Mouse (Mus musculus): ENCODE results near the gene Noxo1.
"Not testable (repeated sequence)": the region's sequence is repeated elsewhere in the genome, so short reads cannot be mapped to it uniquely, and the experiment has no call there.

The Noxo1 gene

DNA sequence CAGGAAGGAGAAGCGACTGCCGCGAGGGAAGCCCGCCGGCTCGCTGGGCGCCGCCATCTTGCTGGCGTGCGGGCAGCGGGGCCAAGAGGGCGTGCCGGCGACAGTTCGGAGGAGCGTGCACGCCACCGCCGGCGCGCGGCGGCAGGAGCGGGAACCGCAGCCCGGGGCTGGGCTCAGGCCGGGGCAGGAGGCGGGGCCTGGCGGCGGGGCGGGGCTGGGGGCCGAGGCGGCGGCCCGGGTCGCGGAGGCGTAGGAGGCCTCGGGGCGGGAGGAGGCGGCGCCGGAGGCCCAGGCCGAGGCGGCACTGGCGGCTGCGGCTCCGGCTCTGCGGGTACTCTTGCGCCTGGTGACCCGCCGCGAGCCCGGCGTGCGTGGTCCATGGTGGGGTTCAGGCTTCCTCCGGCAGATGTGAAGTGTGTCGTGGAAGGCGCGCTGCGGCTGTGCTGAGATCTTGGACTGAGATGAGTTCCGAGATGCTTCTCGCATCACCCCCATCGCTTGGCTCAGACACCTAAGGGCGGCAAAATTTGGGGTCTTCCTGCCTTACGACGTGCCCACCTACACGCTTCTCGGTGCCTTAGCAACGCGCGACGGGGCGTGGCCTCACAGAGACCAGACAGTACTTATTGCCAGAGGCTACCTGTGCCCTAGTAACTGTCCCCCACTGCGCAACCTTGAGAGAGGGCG, at the start of gene Noxo1, which contains the start of gene Gfer:
Noxo1 (plus strand) TSS at position 224 of the 687 bp plus-strand sequence.
Gfer (minus strand) TSS at position 146 of the 687 bp plus-strand sequence.
- DNase-seq (ENCODE audit: extremely low spot score) = peak; percentile 89

DNA sequence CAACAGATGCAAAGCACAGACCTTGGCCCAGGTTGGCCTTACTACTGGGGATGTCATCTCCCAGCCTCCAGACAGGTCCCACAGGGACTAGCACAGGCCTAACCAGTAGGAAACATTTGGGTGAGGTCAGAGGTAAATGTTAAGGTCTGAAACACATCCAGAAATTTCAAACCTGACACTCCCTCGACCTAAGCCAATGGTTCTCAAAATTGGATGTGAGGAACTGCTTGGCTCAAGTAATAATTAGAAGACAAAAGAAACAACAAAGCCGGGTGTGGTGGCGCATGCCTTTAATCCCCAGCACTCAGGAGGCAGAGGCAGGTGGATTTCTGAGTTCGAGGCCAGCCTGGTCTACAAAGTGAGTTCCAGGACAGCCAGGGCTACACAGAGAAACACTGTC, 49.7 kb upstream of the Noxo1 start:
- no peak for DNase-seq (ENCODE audit: extremely low spot score)

DNA sequence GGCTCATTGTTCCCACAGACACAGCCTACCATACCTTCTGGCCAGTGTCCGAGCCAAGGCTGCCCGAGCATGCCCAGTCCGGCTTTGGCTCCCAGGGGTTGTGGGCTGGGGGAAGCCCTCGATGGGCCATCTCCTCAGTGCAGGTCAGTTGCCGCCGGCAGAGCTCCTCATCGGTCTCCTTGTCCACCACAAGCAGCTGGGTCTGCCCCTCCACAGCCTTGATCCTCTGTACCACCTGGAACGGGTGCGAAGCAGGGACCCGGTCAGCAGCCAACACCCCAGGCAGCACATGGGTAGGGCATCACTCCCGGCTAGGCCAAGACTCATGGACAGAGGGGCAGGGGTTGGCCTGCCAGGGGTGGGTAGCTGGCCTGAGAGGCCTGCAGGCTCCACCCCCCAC, 48.5 kb upstream of the Noxo1 start:
- DNase-seq (ENCODE audit: extremely low spot score) = no peak

DNA sequence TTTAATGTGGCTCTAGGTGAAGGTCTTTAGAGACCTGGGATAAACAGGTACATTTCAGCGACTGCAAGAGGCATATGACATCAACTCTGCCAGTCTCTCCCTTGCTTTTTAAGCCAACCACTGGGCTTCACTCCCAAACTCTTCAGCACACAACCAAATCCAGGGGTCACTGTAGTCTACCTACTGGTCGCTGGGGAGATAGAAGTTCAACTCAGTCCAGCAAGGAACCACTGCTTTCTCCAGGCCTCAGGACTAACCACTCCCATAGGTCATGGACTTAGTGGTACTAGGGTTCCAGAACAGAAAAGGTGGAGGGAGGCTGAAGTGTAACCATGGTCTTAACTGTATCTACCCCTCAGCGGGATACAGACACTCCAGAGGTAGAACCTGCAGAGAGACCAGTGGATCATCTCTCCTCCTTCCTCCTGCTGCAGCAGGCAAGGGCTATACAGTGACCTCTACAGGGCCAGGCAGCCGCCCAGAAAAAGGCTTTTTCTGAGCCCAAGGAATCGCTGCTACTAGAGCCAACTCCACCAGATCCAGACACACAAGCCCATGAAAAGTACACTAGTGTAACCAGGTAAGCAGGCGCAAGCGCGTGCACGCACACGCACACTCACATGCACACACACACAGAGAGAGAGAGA, 47.2 kb upstream of the Noxo1 start:
- DNase-seq (ENCODE audit: extremely low spot score) = no peak

DNA sequence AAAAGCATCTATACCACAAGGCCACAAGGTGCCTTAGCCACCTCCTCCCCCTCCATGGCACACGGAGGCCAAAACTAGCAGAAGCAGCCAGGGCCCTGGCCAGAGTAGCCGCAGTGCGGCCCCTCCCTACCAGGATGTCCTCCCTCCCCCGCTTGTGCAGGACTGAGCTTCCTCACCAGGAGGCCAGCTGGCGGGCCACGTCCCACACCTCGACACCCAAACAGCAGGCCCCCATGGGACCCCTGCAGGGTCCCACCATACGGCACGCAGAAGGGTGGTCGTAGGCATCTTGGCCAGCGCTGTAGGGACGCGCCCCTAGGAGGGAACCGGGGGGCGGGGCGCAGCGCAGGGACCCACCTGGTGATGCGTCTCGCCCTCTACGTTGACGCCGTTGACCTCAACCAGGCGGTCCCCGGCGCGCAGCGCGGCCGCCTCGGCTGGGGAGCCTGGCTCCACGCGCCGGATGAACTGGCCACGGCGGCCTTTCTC, 46.4 kb upstream of the Noxo1 start:
- DNase-seq (ENCODE audit: extremely low spot score) = peak; percentile 32

DNA sequence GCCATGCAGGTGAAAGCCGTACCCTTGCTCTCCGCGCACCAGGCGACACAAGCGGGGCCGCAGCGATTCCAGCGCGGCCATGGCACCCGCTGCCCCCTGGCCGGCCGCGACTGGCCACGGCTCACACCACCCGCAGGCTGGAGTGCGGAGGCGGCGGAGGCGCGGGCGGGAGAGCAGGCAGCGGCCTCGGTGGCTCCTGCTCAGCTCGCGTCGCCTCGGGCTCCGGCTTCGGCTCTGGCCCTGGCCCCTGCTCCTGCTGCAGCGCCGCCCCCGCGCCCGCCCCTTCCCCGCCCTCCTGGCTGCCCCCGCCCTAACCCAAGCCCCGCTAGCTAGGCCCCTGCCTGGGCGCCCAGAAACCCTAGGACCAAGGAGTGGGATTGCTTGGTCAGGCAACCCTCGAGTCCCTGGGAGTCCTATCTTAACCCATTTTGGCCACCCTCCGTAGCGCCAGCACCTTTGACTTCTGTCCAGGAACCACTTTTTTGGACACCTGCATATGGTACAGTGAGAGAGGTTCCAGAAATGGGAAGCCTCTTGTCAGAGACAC, 45.9 kb upstream of the Noxo1 start, which contains the start of gene Slc9a3r2:
Slc9a3r2 (minus strand) TSS at position 258 of the 547 bp plus-strand sequence.
- peak; percentile 77 for DNase-seq (ENCODE audit: extremely low spot score)

DNA sequence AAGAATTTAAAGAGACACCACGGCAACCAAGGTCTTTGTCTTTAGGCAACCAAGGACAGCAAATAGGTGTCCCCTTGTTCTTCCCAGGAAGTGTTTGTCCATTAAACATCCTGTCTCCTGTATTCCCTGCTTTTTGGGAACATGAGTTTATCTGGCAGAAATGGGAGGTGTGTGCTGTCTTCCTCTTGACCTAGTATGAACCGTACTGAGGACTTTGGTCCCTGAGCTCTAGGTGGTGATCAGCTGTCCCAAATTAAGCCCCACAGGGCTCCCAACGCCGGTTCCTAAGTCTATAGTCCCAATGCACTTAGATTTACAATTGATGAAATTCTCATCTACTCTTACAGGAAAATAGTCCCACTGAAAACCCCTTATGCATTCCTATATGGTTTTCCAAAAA, 45.3 kb upstream of the Noxo1 start:
- DNase-seq (ENCODE audit: extremely low spot score) = no peak

DNA sequence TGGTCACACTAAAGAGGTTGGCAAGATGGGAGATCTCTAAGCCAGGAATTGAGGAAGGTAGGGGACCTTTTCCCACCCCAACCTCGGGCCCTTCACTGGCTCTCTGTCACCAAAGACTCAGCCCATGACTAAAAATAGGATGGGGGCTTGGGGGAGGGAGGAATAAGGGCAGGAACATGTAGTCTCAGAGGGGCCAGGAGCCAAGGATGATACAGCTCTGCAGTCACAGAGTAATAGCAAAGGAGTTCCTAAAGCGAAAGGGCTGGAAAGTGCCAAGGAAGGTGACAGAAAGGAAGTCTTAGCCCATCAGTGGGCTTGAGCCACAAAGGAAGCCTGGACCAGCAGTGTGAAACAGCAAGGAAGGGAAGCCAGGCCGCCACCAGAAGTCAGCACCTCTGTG, 44.2 kb upstream of the Noxo1 start:
- no peak for DNase-seq (ENCODE audit: extremely low spot score)

DNA sequence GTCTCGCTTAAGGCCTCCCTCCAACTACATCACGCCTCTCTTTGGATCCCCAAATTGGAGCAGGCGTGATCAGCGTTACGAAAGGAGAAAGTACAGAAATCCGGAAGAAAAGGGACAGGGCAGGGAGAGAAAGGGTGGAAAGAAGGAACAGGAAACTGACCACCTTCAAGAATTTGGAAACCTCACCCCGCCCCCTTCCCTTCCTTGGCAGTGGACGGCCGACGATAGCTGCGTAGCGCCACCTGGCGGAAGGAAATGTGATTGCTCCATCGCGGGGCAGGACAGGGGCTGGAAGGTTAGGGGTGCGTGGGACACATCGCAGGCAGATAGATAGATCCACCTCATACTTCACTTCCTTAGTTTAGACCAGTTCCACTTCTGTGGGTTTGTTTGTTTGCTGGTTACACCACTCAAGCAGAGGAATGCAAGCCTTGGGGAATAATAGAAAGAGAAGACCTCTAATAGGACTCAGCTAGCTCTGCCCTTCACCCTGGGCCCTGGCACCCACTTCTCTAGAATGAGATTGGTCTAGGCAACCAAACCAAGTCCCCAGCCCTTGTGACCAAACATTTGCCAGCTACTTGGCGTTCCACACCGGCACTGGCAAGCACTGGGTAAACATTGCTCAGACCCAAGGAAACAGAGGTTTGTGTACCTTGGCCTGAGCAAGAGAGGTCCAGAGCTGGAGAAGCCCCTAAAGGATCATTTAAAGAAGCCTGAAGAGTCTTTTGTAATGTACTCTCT, 41.9 kb upstream of the Noxo1 start:
- peak; percentile 87 for DNase-seq (ENCODE audit: extremely low spot score)

DNA sequence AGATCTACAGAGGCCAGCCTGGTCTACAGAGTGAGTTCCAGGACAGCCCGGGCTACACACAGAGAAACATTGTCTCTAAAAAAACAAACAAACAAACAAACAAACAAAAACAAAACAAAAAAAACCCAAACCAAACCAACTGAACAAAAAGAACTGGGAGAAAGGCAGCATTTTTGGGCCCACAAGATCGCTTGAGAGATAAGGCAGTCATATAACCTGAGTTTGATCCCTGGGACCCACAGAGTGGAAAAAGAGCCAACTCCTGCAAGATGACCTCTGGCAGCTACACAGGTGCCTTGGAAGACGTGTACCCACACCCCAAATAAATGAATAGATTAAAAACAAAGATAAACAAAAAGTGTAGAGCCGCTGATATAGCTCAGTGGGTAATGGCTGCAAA, 41.1 kb upstream of the Noxo1 start:
- no peak for DNase-seq (ENCODE audit: extremely low spot score)

DNA sequence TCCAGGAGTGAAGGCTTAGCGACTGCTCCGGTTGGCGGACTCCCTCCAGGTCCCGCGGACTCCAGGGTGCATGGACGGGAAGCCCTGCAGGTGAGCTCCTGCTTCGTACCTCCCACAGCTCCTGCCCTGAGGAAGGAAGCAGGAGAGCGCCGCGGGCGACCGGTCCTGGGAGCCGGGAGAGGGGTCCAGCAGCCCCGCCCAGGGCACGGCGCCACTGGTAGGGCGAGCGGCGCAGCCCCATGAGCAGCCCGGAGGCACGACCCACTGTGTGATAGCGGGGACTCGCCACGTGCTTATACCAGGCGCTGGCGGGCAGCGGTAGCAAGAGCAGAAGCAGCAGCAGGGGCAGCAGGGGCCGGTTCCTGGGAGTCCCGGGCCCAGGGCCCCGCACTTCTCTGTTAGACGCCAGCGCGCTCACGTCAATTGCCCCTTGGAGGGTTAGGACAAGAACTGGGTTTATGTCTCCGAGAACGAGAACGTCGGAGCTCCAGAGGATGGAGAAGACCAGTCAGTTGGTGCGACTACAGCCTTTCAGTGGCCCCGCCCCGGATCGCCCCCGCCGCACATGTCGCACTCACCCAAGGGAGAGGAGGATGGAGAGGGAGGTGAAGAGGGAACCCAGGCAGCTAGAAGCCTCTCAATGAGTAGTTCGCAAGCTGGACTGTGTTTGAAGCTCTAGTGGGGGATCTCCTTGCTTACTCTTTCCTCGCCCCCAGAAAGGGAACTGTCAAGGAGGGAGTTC, 37.8 kb upstream of the Noxo1 start, which contains the start of gene Npw:
Npw (minus strand) TSS at position 441 of the 742 bp plus-strand sequence.
- peak; percentile 35 for DNase-seq (ENCODE audit: extremely low spot score)

DNA sequence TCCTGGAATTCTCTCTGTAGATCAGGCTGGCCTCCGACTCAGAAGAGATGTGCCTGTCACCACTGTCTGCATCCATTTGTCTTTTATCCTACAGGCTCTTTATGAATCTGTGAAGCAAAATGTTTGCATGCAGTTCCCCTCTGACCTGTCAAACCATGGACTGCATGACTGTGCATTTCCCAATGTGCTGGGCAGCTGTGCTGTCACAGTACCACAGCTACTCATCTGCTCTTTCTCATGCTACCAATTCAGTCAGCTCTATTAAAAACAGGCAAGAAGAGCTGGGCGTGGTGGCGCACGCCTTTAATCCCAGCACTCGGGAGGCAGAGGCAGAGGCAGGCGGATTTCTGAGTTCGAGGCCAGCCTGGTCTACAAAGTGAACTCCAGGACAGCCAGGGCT, 29.0 kb upstream of the Noxo1 start:
- not testable (repeated sequence) for DNase-seq (ENCODE audit: extremely low spot score)

DNA sequence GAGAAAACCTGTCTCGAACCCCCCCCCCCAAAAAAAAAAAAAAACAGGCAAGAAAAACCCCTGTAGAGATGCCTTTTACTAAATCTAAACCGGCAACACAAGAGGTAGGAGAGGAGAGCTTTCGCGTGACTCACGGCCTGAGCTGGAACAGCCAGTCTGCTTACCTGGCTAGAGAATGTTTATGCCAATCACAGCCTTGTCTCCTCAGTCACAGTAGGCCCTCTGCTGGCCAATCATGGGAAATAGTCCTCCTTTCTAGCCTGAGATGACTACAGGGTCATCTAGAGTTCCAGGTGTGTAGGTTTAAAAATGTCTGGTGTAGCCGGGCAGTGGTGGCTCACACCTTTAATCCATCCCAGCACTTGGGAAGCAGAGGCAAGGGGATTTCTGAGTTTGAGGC, 28.6 kb upstream of the Noxo1 start:
- DNase-seq (ENCODE audit: extremely low spot score) = peak; percentile 56

DNA sequence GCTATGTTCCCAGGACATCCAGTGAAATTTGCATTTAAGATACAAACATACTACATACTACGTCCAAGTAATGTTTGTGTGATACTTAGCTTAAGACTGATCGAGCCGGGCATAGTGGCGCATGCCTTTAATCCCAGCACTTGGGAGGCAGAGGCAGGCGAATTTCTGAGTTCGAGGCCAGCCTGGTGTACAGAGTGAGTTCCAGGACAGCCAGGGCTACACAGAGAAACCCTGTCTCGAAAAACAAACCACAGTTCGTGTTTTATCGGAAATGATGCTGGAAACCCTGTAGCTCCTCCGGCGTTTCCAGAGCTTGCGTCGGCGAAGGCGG, 26.9 kb upstream of the Noxo1 start:
- not testable (repeated sequence) for DNase-seq (ENCODE audit: extremely low spot score)

DNA sequence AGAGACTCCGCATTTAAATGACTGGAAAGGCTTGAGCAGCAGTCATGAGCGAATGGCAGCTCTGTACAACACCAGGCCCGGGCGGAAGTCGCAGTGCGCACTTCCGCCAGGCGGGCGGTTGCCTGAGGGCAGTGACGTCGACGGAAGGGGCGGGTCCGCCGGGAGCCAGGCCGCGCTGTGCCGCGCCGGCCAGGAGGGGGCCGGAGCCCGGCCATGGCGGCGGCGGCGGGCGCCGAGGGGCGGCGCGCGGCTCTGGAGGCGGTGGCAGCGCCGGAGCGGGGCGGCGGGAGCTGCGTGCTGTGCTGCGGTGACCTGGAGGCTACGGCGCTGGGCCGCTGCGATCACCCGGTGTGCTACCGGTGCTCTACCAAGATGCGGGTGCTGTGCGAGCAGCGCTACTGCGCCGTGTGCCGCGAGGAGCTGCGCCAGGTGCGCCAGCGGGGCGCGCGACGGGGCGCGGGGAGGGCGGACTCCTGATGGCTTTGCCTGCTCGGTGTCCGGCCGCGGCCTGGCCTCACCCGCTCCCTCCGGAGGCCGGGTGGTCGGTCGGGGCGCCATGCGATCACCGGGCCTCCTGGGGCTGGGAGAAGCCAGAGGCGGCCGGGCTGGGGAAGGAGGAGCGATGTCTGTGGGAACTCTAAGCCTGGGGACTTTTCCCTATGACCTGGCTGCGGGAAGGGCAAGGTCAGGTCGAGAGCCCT, 26.3 kb upstream of the Noxo1 start, which contains the start of gene Zfp598:
Zfp598 (plus strand) TSS at position 143 of the 701 bp plus-strand sequence.
- peak; percentile 92 for DNase-seq (ENCODE audit: extremely low spot score)

DNA sequence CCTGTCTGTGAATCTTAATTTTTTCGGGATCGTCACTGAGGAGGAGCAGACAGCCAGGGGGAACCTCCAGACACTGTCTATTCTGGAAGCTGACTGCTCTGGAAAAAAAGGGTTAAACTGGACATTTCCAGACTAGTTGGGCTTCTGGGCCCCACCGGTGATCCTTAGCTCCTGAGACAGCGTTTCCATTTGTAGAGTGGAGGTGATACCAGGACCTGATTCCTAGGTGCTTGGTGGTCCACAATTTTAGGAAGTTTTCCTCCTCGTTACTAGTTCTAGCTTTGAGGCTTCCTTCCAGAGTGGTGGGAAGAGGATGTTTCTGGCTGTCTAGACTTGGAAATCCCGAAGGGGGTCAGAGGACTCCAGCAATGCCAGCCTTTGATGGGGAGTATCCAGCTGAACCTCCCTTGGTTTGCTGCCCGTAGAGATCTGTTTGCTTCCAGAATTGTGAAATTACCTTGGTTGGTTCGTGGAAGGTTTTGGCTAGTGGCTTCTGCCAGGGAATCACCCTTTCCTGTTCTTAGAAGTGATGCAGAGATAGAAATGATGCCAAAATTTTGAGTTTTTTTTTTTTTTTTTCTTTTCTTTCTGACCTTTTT, 25.7 kb upstream of the Noxo1 start:
- no peak for DNase-seq (ENCODE audit: extremely low spot score)

DNA sequence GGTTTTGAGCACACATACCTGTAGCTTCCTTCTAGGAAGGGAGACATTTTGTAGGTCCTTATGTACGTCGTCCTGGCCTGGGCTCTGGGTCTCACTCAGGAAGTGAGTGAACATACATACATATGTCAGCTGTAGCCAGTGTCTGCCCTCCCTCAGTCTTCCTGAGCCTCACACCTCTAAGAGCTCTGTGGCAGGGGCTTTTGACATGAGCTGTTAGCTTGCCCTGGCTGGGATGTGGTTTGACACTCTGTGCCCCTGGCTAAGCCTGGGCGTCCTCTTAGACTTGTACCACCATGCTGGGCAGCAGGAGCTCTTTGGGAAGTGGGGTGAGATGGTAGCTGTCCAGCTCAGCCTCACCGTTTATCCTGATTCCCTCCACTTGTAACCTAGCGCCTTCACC, 24.7 kb upstream of the Noxo1 start:
- no peak for DNase-seq (ENCODE audit: extremely low spot score)

DNA sequence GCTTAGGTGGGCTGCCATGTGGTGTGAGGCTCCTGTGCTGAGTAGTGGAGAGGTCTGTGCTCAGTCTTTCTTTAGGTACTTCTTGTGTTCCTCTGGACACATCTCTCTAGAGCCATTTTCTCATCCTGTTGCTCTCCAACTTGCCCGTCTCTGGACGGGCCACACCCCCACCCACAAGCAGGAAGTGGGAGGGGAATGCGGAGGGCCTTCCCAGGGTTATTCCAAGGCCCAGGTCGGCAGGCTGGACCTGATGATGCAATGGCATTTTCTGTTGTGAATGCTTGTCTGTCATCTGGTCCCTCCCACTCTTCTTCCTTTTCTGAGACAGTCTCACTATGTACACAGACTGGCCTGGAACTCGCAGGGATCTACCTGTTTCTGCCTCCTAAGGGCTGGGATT, 23.9 kb upstream of the Noxo1 start:
- no peak for DNase-seq (ENCODE audit: extremely low spot score)

DNA sequence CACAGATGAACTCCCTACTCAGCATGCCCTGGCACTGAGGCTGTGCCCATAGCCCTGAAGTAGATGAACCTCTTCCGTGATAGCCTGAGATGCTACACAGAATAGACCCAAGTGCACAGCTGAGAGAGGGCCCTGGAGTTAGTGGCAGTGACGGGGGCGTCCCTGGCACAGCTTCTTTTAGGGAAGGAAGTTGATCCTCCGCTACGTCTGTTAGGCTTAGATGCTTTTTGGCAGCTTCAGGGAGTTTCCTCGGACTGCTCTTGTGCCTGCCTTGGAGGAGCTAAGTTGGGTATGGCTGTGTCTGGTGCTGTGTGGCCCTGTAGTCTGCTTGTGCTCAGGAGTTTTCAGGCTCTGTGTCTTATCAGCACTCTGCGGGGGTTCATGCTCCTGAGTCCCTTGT, 21.8 kb upstream of the Noxo1 start:
- no peak for DNase-seq (ENCODE audit: extremely low spot score)

DNA sequence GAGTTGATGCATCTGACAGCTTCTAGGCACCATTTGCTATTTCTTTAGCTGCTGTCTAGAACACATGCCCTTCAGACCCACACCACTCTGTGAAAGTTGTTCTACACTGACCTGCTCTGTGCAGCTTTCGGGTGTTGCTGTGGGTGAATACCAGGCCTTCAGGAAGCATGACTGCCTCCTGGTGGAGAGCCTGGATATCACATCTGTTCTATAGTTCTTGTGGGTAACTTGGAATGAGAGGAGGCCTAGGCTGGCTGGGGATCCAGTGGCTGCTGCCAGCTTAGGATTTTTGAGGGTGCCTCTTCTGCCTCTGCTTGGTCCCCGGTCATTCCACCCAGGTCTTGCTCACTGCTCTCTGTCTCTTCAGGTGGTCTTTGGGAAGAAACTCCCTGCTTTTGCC, 19.8 kb upstream of the Noxo1 start:
- DNase-seq (ENCODE audit: extremely low spot score) = peak; percentile 69

Measured in embryo, embryonic 9.5 days (tissue).